Mouse (Mus musculus): Measurements from ENCODE around the gene Icmt. TPM values are rescaled to one million over a fixed set of nuclear protein-coding genes. Genes with fewer than 3 reads are reported as not detected.

Icmt gene
- polyA plus RNA-seq, 1 experiment from 2014 or later: 18.1 TPM

GRCm38 (mm10) chr4:152312186-152312585 lies 15.2 kb downstream of the Icmt start:
- Histone ChIP-seq H3K27me3 (peaks cover 84% of the 10 kb centered on the region), H3K9me3 (no peaks in the 10 kb centered on the region), H3K4me3 (replicated peaks) (peak overlapping the region; percentile 8), H3K36me3 (peaks cover 12% of the 10 kb centered on the region), H3K9ac (replicated peaks) (no peak overlapping the region), H3K4me1 (replicated peaks) (peaks cover 30% of the 10 kb centered on the region), H3K4me2 (replicated peaks) (peak overlapping the region; percentile 56), H3K27ac (no peak overlapping the region)
- no peak for ATAC-seq
- 2% methylated on average over 14 of the region's 14 CpGs for WGBS

- Histone ChIP-seq H3K36me3 (peaks cover 8% of the 10 kb centered on the region; the same call in 1 of the 2 replicates), H3K9me3 (no peaks in the 10 kb centered on the region), H3K4me1 (replicated peaks) (peaks cover 32% of the 10 kb centered on the region), H3K4me3 (replicated peaks) (peak overlapping the region; percentile 39), H3K9ac (replicated peaks) (peak overlapping the region; percentile 37), H3K27ac (no peak overlapping the region; the same call in 1 of the 2 replicates), H3K27me3 (peaks cover 94% of the 10 kb centered on the region), H3K4me2 (replicated peaks) (peak overlapping the region; percentile 56)
- WGBS: under 1% methylated on average over 29 of the region's 29 CpGs
- ATAC-seq: peak; percentile 65
These were observed 16.2 kb downstream of the Icmt start for GRCm38 (mm10) chr4:152313211-152313632.

- Histone ChIP-seq H3K4me2 (replicated peaks) (peak overlapping the region; percentile 56), H3K4me1 (replicated peaks) (peaks cover 39% of the 10 kb centered on the region), H3K4me3 (replicated peaks) (peak overlapping the region; percentile 39), H3K9me3 (no peaks in the 10 kb centered on the region), H3K36me3 (peaks cover 2% of the 10 kb centered on the region; the same call in 1 of the 2 replicates), H3K27me3 (peaks cover 100% of the 10 kb centered on the region), H3K9ac (replicated peaks) (no peak overlapping the region), H3K27ac (no peak overlapping the region)
- ATAC-seq: 0 out of 2 replicates have a peak, but pooled peaks have one; percentile 22
These were observed 16.9 kb downstream of the Icmt start for GRCm38 (mm10) chr4:152313934-152314333.

GRCm38 (mm10) chr4:152315498-152316213 lies 18.6 kb downstream of the Icmt start:
- WGBS: 1% methylated on average over 43 of the region's 43 CpGs
- H3K9me3 ChIP-seq: no peaks in the 10 kb centered on the region
- H3K4me2 ChIP-seq (replicated peaks): peak overlapping the region; percentile 54
- H3K4me3 ChIP-seq (replicated peaks): peak overlapping the region; percentile 32
- H3K27ac ChIP-seq: no peak overlapping the region
- peak overlapping the region; percentile 47; the same call in 1 of the 2 replicates for H3K9ac ChIP-seq (replicated peaks)
- no peaks in the 10 kb centered on the region for H3K36me3 ChIP-seq
- peaks cover 84% of the 10 kb centered on the region for H3K27me3 ChIP-seq
- H3K4me1 ChIP-seq (replicated peaks): peaks cover 39% of the 10 kb centered on the region
- no peak for ATAC-seq

- WGBS: 85% methylated on average over 6 of the region's 6 CpGs
- no peak overlapping the region for H3K9ac ChIP-seq (replicated peaks)
- ATAC-seq: no peak
- no peaks in the 10 kb centered on the region for H3K36me3 ChIP-seq
- H3K4me1 ChIP-seq (replicated peaks): peaks cover 44% of the 10 kb centered on the region
- no peak overlapping the region for H3K4me2 ChIP-seq (replicated peaks)
- H3K9me3 ChIP-seq: no peaks in the 10 kb centered on the region
- H3K4me3 ChIP-seq (replicated peaks): no peak overlapping the region
- peaks cover 64% of the 10 kb centered on the region for H3K27me3 ChIP-seq
- H3K27ac ChIP-seq: no peak overlapping the region
These were observed 20.6 kb downstream of the Icmt start for GRCm38 (mm10) chr4:152317631-152318033.

- Histone ChIP-seq H3K27me3 (peaks cover 54% of the 10 kb centered on the region), H3K9ac (replicated peaks) (0 out of 2 replicates have a peak within 1 kb of the TSS, but pooled peaks have one; percentile 36)
These were observed 21.6 kb downstream of the Icmt start, which contains the start of gene Rnf207 for GRCm38 (mm10) chr4:152318517-152319234. Gene Rnf207, minus strand, starts transcription at chr4:152318993.

GRCm38 (mm10) chr4:152321464-152321863 lies 24.4 kb downstream of the Icmt start:
- peaks cover 26% of the 10 kb centered on the region for H3K27me3 ChIP-seq
- H3K36me3 ChIP-seq: no peaks in the 10 kb centered on the region
- no peak for ATAC-seq
- WGBS: 57% methylated on average over 5 of the region's 5 CpGs
- no peak overlapping the region for H3K4me2 ChIP-seq (replicated peaks)
- H3K4me1 ChIP-seq (replicated peaks): peaks cover 22% of the 10 kb centered on the region
- H3K4me3 ChIP-seq (replicated peaks): no peak overlapping the region
- no peaks in the 10 kb centered on the region for H3K9me3 ChIP-seq
- peak overlapping the region; percentile 32; the same call in 1 of the 2 replicates for H3K9ac ChIP-seq (replicated peaks)
- no peak overlapping the region for H3K27ac ChIP-seq

More at GRCm38 (mm10) chr4:152318517-152319234, 21.6 kb downstream of the Icmt start, which contains the start of gene Rnf207:
- Histone ChIP-seq H3K4me3 (replicated peaks) (0 out of 2 replicates have a peak within 1 kb of the TSS, but pooled peaks have one; percentile 5), H3K9me3 (no peaks in the 10 kb centered on the region), H3K4me2 (replicated peaks) (peak within 1 kb of the TSS; percentile 35), H3K27ac (no peak within 1 kb of the TSS), H3K4me1 (replicated peaks) (peaks cover 34% of the 10 kb centered on the region), H3K36me3 (no peaks in the 10 kb centered on the region)
- WGBS: 5% methylated on average over 26 of the region's 26 CpGs
- ATAC-seq: no peak

- ATAC-seq: peak; percentile 57
- 55% methylated on average over 16 of the region's 16 CpGs for WGBS
- peak overlapping the region; percentile 86 for H3K4me3 ChIP-seq (replicated peaks)
These were observed 27.9 kb downstream of the Icmt start for GRCm38 (mm10) chr4:152324641-152325562.

GRCm38 (mm10) chr4:152325574-152326411 lies 28.8 kb downstream of the Icmt start, which contains the start of gene Rpl22:
Gene Rpl22, plus strand, starts transcription at chr4:152325742.
- H3K27me3 ChIP-seq: no peaks in the 10 kb centered on the region
- peaks cover 30% of the 10 kb centered on the region for H3K4me1 ChIP-seq (replicated peaks)
- H3K27ac ChIP-seq: peak within 1 kb of the TSS; percentile 66
- no peaks in the 10 kb centered on the region for H3K9me3 ChIP-seq
- H3K4me3 ChIP-seq (replicated peaks): peak within 1 kb of the TSS; percentile 86
- peak; percentile 97 for ATAC-seq
- H3K4me2 ChIP-seq (replicated peaks): peak within 1 kb of the TSS; percentile 68
- under 1% methylated on average over 69 of the region's 70 CpGs for WGBS
- peak within 1 kb of the TSS; percentile 92 for H3K9ac ChIP-seq (replicated peaks)
- H3K36me3 ChIP-seq: peaks cover 26% of the 10 kb centered on the region

More at GRCm38 (mm10) chr4:152324641-152325562, 27.9 kb downstream of the Icmt start:
- Histone ChIP-seq H3K36me3 (peaks cover 17% of the 10 kb centered on the region), H3K4me2 (replicated peaks) (peak overlapping the region; percentile 28), H3K9me3 (no peaks in the 10 kb centered on the region), H3K27me3 (no peaks in the 10 kb centered on the region), H3K27ac (no peak overlapping the region), H3K4me1 (replicated peaks) (peaks cover 30% of the 10 kb centered on the region), H3K9ac (replicated peaks) (no peak overlapping the region)

- WGBS: 2% methylated on average over 11 of the region's 11 CpGs
- H3K4me2 ChIP-seq (replicated peaks): peak overlapping the region; percentile 68
- no peaks in the 10 kb centered on the region for H3K9me3 ChIP-seq
- ATAC-seq: no peak
- peaks cover 34% of the 10 kb centered on the region for H3K36me3 ChIP-seq
- H3K27me3 ChIP-seq: no peaks in the 10 kb centered on the region
- peaks cover 24% of the 10 kb centered on the region for H3K4me1 ChIP-seq (replicated peaks)
- H3K9ac ChIP-seq (replicated peaks): peak overlapping the region; percentile 92
- no peak overlapping the region for H3K27ac ChIP-seq
- H3K4me3 ChIP-seq (replicated peaks): peak overlapping the region; percentile 86
These were observed 29.5 kb downstream of the Icmt start for GRCm38 (mm10) chr4:152326543-152326942.

Data from midbrain, embryonic 13.5 days (tissue).